Mouse (Mus musculus) MEL (cell line): ENCODE measurements at regions not wholly inside any gene's neighbourhood (a gene's known extent, or its start where the extent isn't known, plus 50 kb on each side); places are given as distances from the start of the nearest gene placed in this dataset.

Experiments
- DNase-seq: peaks from one replicate; pipeline ENCODE4 v3.0.0; 2011; ENCODE audit warnings: low read depth, low spot score
- H3K27ac ChIP-seq: 2 replicates; pipeline ENCODE4 v1.5.1; 2012; ENCODE audit warnings: low read depth, mild to moderate bottlenecking, control low read depth, low read length, moderate library complexity; ENCODE audit not compliant: control insufficient read depth
- H3K27me3 ChIP-seq, 2 experiments: fragments of 150-350 bp in 1 of 2; sonication (generic) in 1 of 2; 2 replicates each; pipeline ENCODE4 v1.6.1; 2012; ENCODE audit warnings: low read length in 2 of 2, mild to moderate bottlenecking in 2 of 2, improper control_type of control experiment in 1 of 2, moderate library complexity in 1 of 2; ENCODE audit not compliant: insufficient read depth in 2 of 2, control insufficient read depth in 1 of 2
- H3K36me3 ChIP-seq, 2 experiments: 2 replicates each; pipeline ENCODE4 v1.6.1; 2012 to 2014; ENCODE audit warnings: low read length in 2 of 2, improper control_type of control experiment in 1 of 2, inconsistent platforms in 1 of 2, mild to moderate bottlenecking in 1 of 2; ENCODE audit not compliant: insufficient read depth in 2 of 2, control insufficient read depth in 1 of 2
- H3K4me1 ChIP-seq, 2 experiments: fragments of 150-350 bp in 1 of 2; sonication (generic) in 1 of 2; 2 replicates each; pipeline ENCODE4 v1.6.1; 2012; ENCODE audit warnings: low read length in 2 of 2, improper control_type of control experiment in 1 of 2, mild to moderate bottlenecking in 1 of 2; ENCODE audit not compliant: insufficient read depth in 2 of 2, control insufficient read depth in 1 of 2
- H3K4me3 ChIP-seq, 2 experiments: fragments of 150-350 bp in 1 of 2; sonication (generic) in 1 of 2; 2 replicates each; pipeline ENCODE4 v1.5.1; 2012; ENCODE audit warnings: low read depth in 2 of 2, low read length in 2 of 2, mild to moderate bottlenecking in 2 of 2, moderate library complexity in 2 of 2, control low read depth in 1 of 2, improper control_type of control experiment in 1 of 2; ENCODE audit not compliant: control insufficient read depth in 1 of 2, insufficient read depth in 1 of 2
- H3K79me2 ChIP-seq: 2 replicates; pipeline ENCODE4 v1.6.1; 2012; ENCODE audit warnings: mild to moderate bottlenecking, low read length, moderate library complexity; ENCODE audit not compliant: control insufficient read depth, poor library complexity, insufficient read depth
- H3K9ac ChIP-seq: 2 replicates; pipeline ENCODE4 v1.6.1; 2012; ENCODE audit warnings: low read depth, mild to moderate bottlenecking, control low read depth, low read length, moderate library complexity; ENCODE audit not compliant: control insufficient read depth, poor library complexity, severe bottlenecking
- H3K9me3 ChIP-seq: fragments of 150-350 bp; sonication (generic); replicated peaks from 2 replicates; pipeline ENCODE4 v1.6.1; 2012; ENCODE audit warnings: mild to moderate bottlenecking, low read length, improper control_type of control experiment, moderate library complexity; ENCODE audit not compliant: insufficient read depth
- BHLHE40 ChIP-seq: IDR thresholded peaks from 2 replicates; pipeline ENCODE4 v1.6.1; 2012; ENCODE audit warnings: low read depth, mild to moderate bottlenecking, inconsistent platforms, low read length, improper control_type of control experiment, borderline replicate concordance
- CHD1 ChIP-seq: IDR thresholded peaks from 2 replicates; pipeline ENCODE4 v1.6.1; 2012; ENCODE audit warnings: low read depth, mild to moderate bottlenecking, inconsistent platforms, low read length, improper control_type of control experiment
- CHD2 ChIP-seq: IDR thresholded peaks from 2 replicates; pipeline ENCODE4 v1.6.1; 2011; ENCODE audit warnings: low read length, improper control_type of control experiment
- CTCF ChIP-seq, 3 experiments: IDR thresholded peaks in 2 of 3; conservative IDR thresholded peaks in 1 of 3; 2 replicates each; pipeline ENCODE4 v1.5.1; 2011 to 2012; ENCODE audit warnings: low read length in 3 of 3, low read depth in 2 of 3, mild to moderate bottlenecking in 2 of 3, improper control_type of control experiment in 1 of 3, inconsistent platforms in 1 of 3, mixed read lengths in 1 of 3, moderate library complexity in 1 of 3; ENCODE audit not compliant: control insufficient read depth in 1 of 3, insufficient read depth in 1 of 3, poor library complexity in 1 of 3, severe bottlenecking in 1 of 3
- ELF1 ChIP-seq: IDR thresholded peaks from 2 replicates; pipeline ENCODE4 v1.6.1; 2014; ENCODE audit warnings: low read depth, mild to moderate bottlenecking, inconsistent platforms, low read length, improper control_type of control experiment, moderate library complexity
- EP300 ChIP-seq, 2 experiments: IDR thresholded peaks; 2 replicates each; pipeline ENCODE4 v1.6.1; 2011; ENCODE audit warnings: improper control_type of control experiment in 2 of 2, low read length in 2 of 2, low read depth in 1 of 2, mild to moderate bottlenecking in 1 of 2
- GABPA ChIP-seq: IDR thresholded peaks from 2 replicates; pipeline ENCODE4 v1.6.1; 2012; ENCODE audit warnings: low read depth, mild to moderate bottlenecking, inconsistent platforms, low read length, improper control_type of control experiment, moderate library complexity
- GATA1 ChIP-seq: IDR thresholded peaks from 2 replicates; pipeline ENCODE4 v1.6.1; 2011; ENCODE audit warnings: low read depth, low read length, improper control_type of control experiment
- HCFC1 ChIP-seq: IDR thresholded peaks from 2 replicates; pipeline ENCODE4 v1.6.1; 2012; ENCODE audit warnings: low read depth, mild to moderate bottlenecking, inconsistent platforms, low read length, improper control_type of control experiment, moderate library complexity
- MAX ChIP-seq: IDR thresholded peaks from 2 replicates; pipeline ENCODE4 v1.6.1; 2011; ENCODE audit warnings: low read length, improper control_type of control experiment
- MAZ ChIP-seq: IDR thresholded peaks from 2 replicates; pipeline ENCODE4 v1.6.1; 2012; ENCODE audit warnings: low read depth, mild to moderate bottlenecking, inconsistent platforms, low read length, improper control_type of control experiment
- MEF2A ChIP-seq: IDR thresholded peaks from 2 replicates; pipeline ENCODE4 v1.6.1; 2014; ENCODE audit warnings: low read depth, mild to moderate bottlenecking, inconsistent platforms, low read length, improper control_type of control experiment; ENCODE audit not compliant: poor library complexity, insufficient replicate concordance, severe bottlenecking; ENCODE audit errors: extremely low read depth
- MXI1 ChIP-seq: IDR thresholded peaks from 2 replicates; pipeline ENCODE4 v1.6.1; 2011; ENCODE audit warnings: mild to moderate bottlenecking, low read depth, low read length, improper control_type of control experiment
- MYC ChIP-seq: IDR thresholded peaks from 2 replicates; pipeline ENCODE4 v1.6.1; 2011; ENCODE audit warnings: low read depth, mild to moderate bottlenecking, low read length, improper control_type of control experiment, moderate library complexity
- NELFE ChIP-seq: IDR thresholded peaks from 2 replicates; pipeline ENCODE4 v1.6.1; 2011; ENCODE audit warnings: low read depth, low read length, improper control_type of control experiment
- POLR2AphosphoS2 ChIP-seq: IDR thresholded peaks from 2 replicates; pipeline ENCODE4 v1.6.1; 2011; ENCODE audit warnings: low read length, improper control_type of control experiment
- POLR2AphosphoS5 ChIP-seq: IDR thresholded peaks from 2 replicates; pipeline ENCODE4 v1.6.1; 2012; ENCODE audit warnings: low read depth, borderline replicate concordance, mild to moderate bottlenecking, inconsistent platforms, low read length, moderate library complexity, mixed read lengths
- SIN3A ChIP-seq: IDR thresholded peaks from 2 replicates; pipeline ENCODE4 v1.6.1; 2012; ENCODE audit warnings: low read length, improper control_type of control experiment, inconsistent platforms
- SMC3 ChIP-seq: IDR thresholded peaks from 2 replicates; pipeline ENCODE4 v1.6.1; 2011; ENCODE audit warnings: low read depth, low read length, improper control_type of control experiment
- TBP ChIP-seq: IDR thresholded peaks from 2 replicates; pipeline ENCODE4 v1.8.0; 2011; ENCODE audit warnings: low read depth, low read length, improper control_type of control experiment
- TCF12 ChIP-seq: IDR thresholded peaks from 2 replicates; pipeline ENCODE4 v1.6.1; 2014; ENCODE audit warnings: low read depth, mild to moderate bottlenecking, inconsistent platforms, low read length, improper control_type of control experiment, moderate library complexity
- USF2 ChIP-seq, 2 experiments: IDR thresholded peaks; 2 replicates each; pipeline ENCODE4 v1.6.1; 2011 to 2012; ENCODE audit warnings: improper control_type of control experiment in 2 of 2, low read length in 2 of 2, borderline replicate concordance in 1 of 2, inconsistent platforms in 1 of 2, low read depth in 1 of 2, mild to moderate bottlenecking in 1 of 2; ENCODE audit not compliant: insufficient read depth in 1 of 2
- ZC3H11A ChIP-seq: IDR thresholded peaks from 2 replicates; pipeline ENCODE4 v1.6.1; 2012; ENCODE audit warnings: low read depth, mild to moderate bottlenecking, inconsistent platforms, low read length, improper control_type of control experiment
- ZMIZ1 ChIP-seq: IDR thresholded peaks from 2 replicates; pipeline ENCODE4 v1.6.1; 2012; ENCODE audit warnings: low read depth, mild to moderate bottlenecking, inconsistent platforms, low read length, improper control_type of control experiment, moderate library complexity
- ZNF384 ChIP-seq: IDR thresholded peaks from 2 replicates; pipeline ENCODE4 v1.6.1; 2012; ENCODE audit warnings: low read depth, mild to moderate bottlenecking, inconsistent platforms, low read length, improper control_type of control experiment

- Histone ChIP-seq H3K4me1 (no peaks in the 10 kb centered on the region), H3K9ac (no peak overlapping the region), H3K27me3 (no peaks in the 10 kb centered on the region), H3K9me3 (no peaks in the 10 kb centered on the region), H3K36me3 (no peaks in the 10 kb centered on the region), H3K4me3 (no peak overlapping the region), H3K79me2 (no peaks in the 10 kb centered on the region), H3K27ac (no peak overlapping the region)
- TF ChIP-seq MXI1 (no peak), HCFC1 (no peak), GATA1 (no peak), MYC (no peak), EP300 (IDR thresholded peaks at IDR 0.05; ENCODE audit: low read depth in 1 of 2, low read length in 2 of 2) (no peak), MAX (no peak), USF2 (IDR thresholded peaks at IDR 0.05; ENCODE audit: borderline replicate concordance in 1 of 2, insufficient read depth in 1 of 2, low read depth in 1 of 2, low read length in 2 of 2) (no peak), SIN3A (no peak), CHD2 (no peak), SMC3 (no peak), TCF12 (no peak), CTCF (IDR thresholded peaks at IDR 0.05 in 2 of 3, conservative IDR thresholded peaks at IDR 0.05 in 1 of 3; ENCODE audit: control insufficient read depth in 1 of 3, insufficient read depth in 1 of 3, low read depth in 2 of 3, low read length in 3 of 3, poor library complexity in 1 of 3, severe bottlenecking in 1 of 3) (no peak), POLR2AphosphoS5 (no peak), MEF2A (no peak), MAZ (no peak), ZNF384 (no peak), CHD1 (no peak), ELF1 (no peak), GABPA (no peak), BHLHE40 (no peak)
- DNase-seq: no peak
Observed at GRCm38 (mm10) chr4:87566616-87567015, 336.3 kb upstream of the Slc24a2 start.

- Histone ChIP-seq H3K27ac (no peak overlapping the region), H3K36me3 (no peaks in the 10 kb centered on the region), H3K9me3 (no peaks in the 10 kb centered on the region), H3K4me3 (no peak overlapping the region), H3K27me3 (no peaks in the 10 kb centered on the region), H3K79me2 (no peaks in the 10 kb centered on the region), H3K9ac (no peak overlapping the region), H3K4me1 (no peaks in the 10 kb centered on the region)
- TF ChIP-seq ZC3H11A (no peak), POLR2AphosphoS2 (no peak), MXI1 (no peak), ZMIZ1 (no peak), SMC3 (no peak), TBP (no peak), NELFE (no peak)
- DNase-seq: no peak
Observed at GRCm38 (mm10) chr4:87554912-87555311, 324.6 kb upstream of the Slc24a2 start.
